Mouse (Mus musculus) neural tube, embryonic 11.5 days (tissue): ENCODE measurements around the gene Tsen2. TPM values are rescaled to one million over a fixed set of nuclear protein-coding genes. Genes with fewer than 3 reads are reported as not detected.

Source experiments
- ATAC-seq: fragments of 200-750 bp; cut with Nextera tagmentation; 2 replicates; pipeline ENCODE4 v1.8.0; 2017; ENCODE audit warnings: moderate number of reproducible peaks, mild to moderate bottlenecking, moderate TSS enrichment, moderate library complexity; ENCODE audit not compliant: insufficient read depth, low FRiP score, low TSS enrichment
- DNase-seq: peaks from one replicate; pipeline ENCODE4 v3.0.0-alpha.2; 2015; ENCODE audit warnings: low spot score
- H3K27ac ChIP-seq: fragments of 300-500 bp; sonication (generic); 2 replicates; pipeline ENCODE4 v1.5.1; 2014; ENCODE audit warnings: low read depth, mild to moderate bottlenecking, low read length
- H3K27me3 ChIP-seq: fragments of 300-500 bp; sonication (generic); 2 replicates; pipeline ENCODE4 v1.6.1; 2014; ENCODE audit warnings: mild to moderate bottlenecking, low read length, mixed read lengths; ENCODE audit not compliant: control insufficient read depth, insufficient read depth
- H3K36me3 ChIP-seq: fragments of 300-500 bp; sonication (generic); 2 replicates; pipeline ENCODE4 v1.6.1; 2014; ENCODE audit warnings: mild to moderate bottlenecking, low read length, moderate library complexity, mixed read lengths; ENCODE audit not compliant: control insufficient read depth, insufficient read depth
- H3K4me1 ChIP-seq: fragments of 300-500 bp; sonication (generic); 2 replicates; pipeline ENCODE4 v1.6.1; 2014; ENCODE audit warnings: low read length, mixed read lengths; ENCODE audit not compliant: control insufficient read depth, insufficient read depth
- H3K4me2 ChIP-seq: fragments of 300-500 bp; sonication (generic); 2 replicates; pipeline ENCODE4 v1.6.1; 2014; ENCODE audit warnings: low read depth, mild to moderate bottlenecking, moderate library complexity
- H3K4me3 ChIP-seq: fragments of 300-500 bp; sonication (generic); 2 replicates; pipeline ENCODE4 v1.5.1; 2014; ENCODE audit warnings: low read depth, low read length
- H3K9ac ChIP-seq: fragments of 300-500 bp; sonication (generic); 2 replicates; pipeline ENCODE4 v1.6.1; 2014; ENCODE audit warnings: mild to moderate bottlenecking, low read length
- H3K9me3 ChIP-seq: fragments of 300-500 bp; sonication (generic); 2 replicates; pipeline ENCODE4 v1.6.1; 2016; ENCODE audit warnings: low read length; ENCODE audit not compliant: control insufficient read depth
- WGBS: fragments of 180-500 bp; shearing (Covaris S2); extraction: QIAGEN DNeasy Blood & Tissue Kit; methylation state at CpG from one replicate; pipeline ENCODE4 v1.1.7; 2014; 5-methylcytosine and 5-hydroxymethylcytosine counted together
- polyA plus RNA-seq: library from polyadenylated mRNA; unstranded; fragments of >200 nt; fragmentation: Nextera tagmentation; extraction: Ambion mirVana; gene quantifications from 2 replicates; pipeline ENCODE4 v1.2.1, GENCODE M21; 2014

Tsen2 gene
- polyA plus RNA-seq, 1 experiment from 2014 or later: 30.5 TPM

- H3K36me3 ChIP-seq: peaks cover 12% of the 10 kb centered on the region
- DNase-seq: no peak
These were observed 81.7 kb downstream of the Tsen2 start for GRCm38 (mm10) chr6:115626121-115626520.

More at GRCm38 (mm10) chr6:115626121-115626520, 81.7 kb downstream of the Tsen2 start:
- 90% methylated on average over 5 of the region's 5 CpGs for WGBS
- no peak for ATAC-seq
- no peaks in the 10 kb centered on the region for H3K27me3 ChIP-seq
- no peaks in the 10 kb centered on the region for H3K4me1 ChIP-seq
- H3K9ac ChIP-seq: no peak overlapping the region
- H3K27ac ChIP-seq: no peak overlapping the region
- H3K4me3 ChIP-seq: no peak overlapping the region
- H3K9me3 ChIP-seq: no peaks in the 10 kb centered on the region
- no peak overlapping the region for H3K4me2 ChIP-seq

Other genes with a start within 250 kb of the Tsen2 start
- gene Pparg, start 183.7 kb upstream of the Tsen2 start, polyA plus RNA-seq: 0.19 TPM in 1 of 2 replicates, not detected in the other
- 0.12 TPM in 1 of 2 replicates, not detected in the other for gene Mkrn2os, start 47.9 kb downstream of the Tsen2 start, polyA plus RNA-seq
- 29.2 and 33.1 TPM in 2 replicates for gene Mkrn2, start 57.2 kb downstream of the Tsen2 start, polyA plus RNA-seq
- 158 and 161 TPM in 2 replicates for gene Raf1, start 132.0 kb downstream of the Tsen2 start, polyA plus RNA-seq
- 2.0 and 2.3 TPM in 2 replicates for gene Tmem40, start 217.7 kb downstream of the Tsen2 start, polyA plus RNA-seq
- gene Cand2, start 229.9 kb downstream of the Tsen2 start, polyA plus RNA-seq: 37.7 and 37.9 TPM in 2 replicates